Mouse (Mus musculus): Measurements from ENCODE around the gene Frat2.

Frat2 gene

GRCm38 (mm10) chr19:41818749-41819148 is 29.2 kb downstream of the Frat2 start:
- WGBS = 63% methylated on average over 4 of the region's 4 CpGs

- 60% methylated on average over 10 of the region's 10 CpGs for WGBS
Observed at GRCm38 (mm10) chr19:41817325-41817724, 30.6 kb downstream of the Frat2 start.

- 74% methylated on average over 5 of the region's 5 CpGs for WGBS
Observed at GRCm38 (mm10) chr19:41816915-41817314, 31.0 kb downstream of the Frat2 start.

GRCm38 (mm10) chr19:41816410-41816809 is 31.5 kb downstream of the Frat2 start:
- WGBS = 74% methylated on average over 5 of the region's 5 CpGs

- WGBS = 95% methylated on average over 4 of the region's 4 CpGs
Observed at GRCm38 (mm10) chr19:41813374-41813773, 34.6 kb downstream of the Frat2 start.

- WGBS = 86% methylated on average over 10 of the region's 10 CpGs
Observed at GRCm38 (mm10) chr19:41812525-41812924, 35.4 kb downstream of the Frat2 start.

GRCm38 (mm10) chr19:41810074-41810473 is 37.9 kb downstream of the Frat2 start:
- 89% methylated on average over 5 of the region's 5 CpGs for WGBS

- 78% methylated on average over 8 of the region's 8 CpGs for WGBS
Observed at GRCm38 (mm10) chr19:41808104-41808634, 39.8 kb downstream of the Frat2 start.

GRCm38 (mm10) chr19:41807497-41807896 is 40.4 kb downstream of the Frat2 start:
- WGBS = 80% methylated on average over 9 of the region's 9 CpGs

GRCm38 (mm10) chr19:41805831-41806230 is 42.1 kb downstream of the Frat2 start:
- WGBS = 93% methylated on average over 4 of the region's 4 CpGs

- WGBS = 47% methylated on average over 7 of the region's 7 CpGs
Observed at GRCm38 (mm10) chr19:41803322-41803721, 44.6 kb downstream of the Frat2 start.

- WGBS = under 1% methylated on average over 48 of the region's 48 CpGs
Observed at GRCm38 (mm10) chr19:41801742-41802369, 46.1 kb downstream of the Frat2 start, which contains the start of gene Arhgap19. Arhgap19 (minus strand) TSS chr19:41802047.

GRCm38 (mm10) chr19:41800986-41801741 is 46.8 kb downstream of the Frat2 start:
- 1% methylated on average over 26 of the region's 26 CpGs for whole genome bisulfite sequencing

GRCm38 (mm10) chr19:41800451-41800850 is 47.5 kb downstream of the Frat2 start:
- 42% methylated on average over 6 of the region's 6 CpGs for WGBS

GRCm38 (mm10) chr19:41797536-41797935 is 50.4 kb downstream of the Frat2 start:
- 93% methylated on average over 6 of the region's 6 CpGs for WGBS

- 83% methylated on average over 12 of the region's 12 CpGs for WGBS
Observed at GRCm38 (mm10) chr19:41796789-41797327, 51.1 kb downstream of the Frat2 start.

- WGBS = 82% methylated on average over 3 of the region's 3 CpGs
Observed at GRCm38 (mm10) chr19:41796148-41796760, 51.7 kb downstream of the Frat2 start.

All from cerebral cortex, adult 2 months (tissue).